Mouse (Mus musculus) cerebellum, adult 8-10 months (tissue): ENCODE measurements around the gene Vps9d1.
"Not testable (repeated sequence)": the region's sequence is repeated elsewhere in the genome, so short reads cannot be mapped to it uniquely, and the experiment has no call there.

Experiments
- DNase-seq: peaks from one replicate; pipeline ENCODE4 v3.0.0; 2022

Gene Vps9d1

DNA sequence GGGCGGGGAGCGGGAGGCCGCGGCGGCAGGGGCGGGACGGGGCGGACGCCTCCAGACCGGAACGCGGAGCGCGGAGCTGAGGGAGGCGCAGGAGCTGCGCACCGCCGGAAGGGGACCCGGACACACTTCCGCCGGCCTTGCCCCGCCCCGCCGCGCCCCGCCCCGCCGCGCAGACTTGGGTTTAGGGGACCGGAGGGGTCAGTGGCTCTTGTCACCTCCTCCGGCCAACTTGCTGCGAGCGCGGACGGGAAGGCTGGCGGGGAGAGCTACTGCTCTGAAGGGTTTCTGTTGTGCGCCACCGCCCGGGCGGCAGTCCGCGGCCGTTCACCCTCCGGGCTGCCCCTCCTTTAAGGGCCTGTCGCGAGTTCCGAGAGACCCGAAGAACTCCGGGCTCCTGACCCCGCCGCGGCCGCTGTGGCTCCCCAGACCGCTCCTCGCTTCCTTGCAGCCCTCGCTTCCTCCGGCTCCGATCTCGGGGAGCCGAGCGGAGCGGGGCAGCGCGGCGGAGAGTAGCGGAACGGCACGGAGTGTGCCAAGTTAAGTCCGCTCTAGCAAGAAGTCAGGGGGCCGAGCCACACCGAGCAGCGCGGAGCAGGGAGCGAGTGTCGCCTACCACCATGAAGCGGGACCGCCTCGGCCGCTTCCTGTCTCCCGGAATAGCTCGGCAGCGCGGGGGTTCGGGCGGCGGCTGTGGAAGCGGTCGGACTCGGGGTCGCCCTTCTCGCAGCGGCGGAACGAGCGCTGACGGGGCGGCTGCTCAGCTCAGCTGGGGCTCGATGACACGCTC lies at the start of gene Vps9d1, which contains the start of gene Zfp276:
TSS of gene Vps9d1 (minus strand) at position 250 of the 787 bp plus-strand sequence.
TSS of gene Zfp276 (plus strand) at position 97 of the 787 bp plus-strand sequence.
- peak; percentile 79 for DNase-seq

DNA sequence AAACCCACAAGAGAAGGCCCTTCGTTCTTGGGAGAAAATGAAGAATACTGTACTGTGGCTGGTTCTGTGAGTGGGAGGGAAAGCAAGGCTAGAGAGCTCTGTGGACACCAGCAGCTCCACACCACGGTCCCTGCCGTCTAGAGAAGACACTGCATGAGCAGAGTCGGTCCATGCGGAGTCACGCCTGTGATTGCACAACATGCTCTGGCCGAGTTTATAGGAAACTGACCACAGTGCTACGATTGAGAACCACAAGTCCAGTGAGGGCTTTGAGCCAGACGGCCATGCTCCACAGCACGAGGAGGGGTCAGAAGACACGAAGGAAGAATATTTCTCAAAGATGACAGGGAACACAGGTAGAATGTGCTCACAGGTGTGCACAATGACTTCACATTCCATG lies 44.2 kb upstream of the Vps9d1 start:
- no peak for DNase-seq

DNA sequence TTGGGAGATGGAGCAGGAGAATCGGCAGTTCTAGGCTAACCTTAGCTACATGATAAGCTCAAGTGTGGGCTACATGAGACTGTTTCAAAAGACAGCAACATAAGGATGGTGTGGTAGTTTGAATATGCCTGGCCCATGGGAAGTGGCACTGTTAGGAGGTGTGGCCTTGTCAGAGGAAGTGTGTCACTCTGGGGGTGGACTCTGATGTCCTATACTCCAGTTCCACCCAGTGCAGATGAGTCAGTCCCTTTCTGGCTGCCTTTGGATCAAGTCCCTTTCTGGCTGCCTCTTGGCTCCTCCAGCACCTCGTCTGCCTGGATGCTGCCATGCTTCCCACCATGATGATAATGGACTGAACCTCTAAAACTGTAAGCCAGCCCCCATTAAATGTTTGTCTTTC lies 38.6 kb upstream of the Vps9d1 start:
- no peak for DNase-seq

DNA sequence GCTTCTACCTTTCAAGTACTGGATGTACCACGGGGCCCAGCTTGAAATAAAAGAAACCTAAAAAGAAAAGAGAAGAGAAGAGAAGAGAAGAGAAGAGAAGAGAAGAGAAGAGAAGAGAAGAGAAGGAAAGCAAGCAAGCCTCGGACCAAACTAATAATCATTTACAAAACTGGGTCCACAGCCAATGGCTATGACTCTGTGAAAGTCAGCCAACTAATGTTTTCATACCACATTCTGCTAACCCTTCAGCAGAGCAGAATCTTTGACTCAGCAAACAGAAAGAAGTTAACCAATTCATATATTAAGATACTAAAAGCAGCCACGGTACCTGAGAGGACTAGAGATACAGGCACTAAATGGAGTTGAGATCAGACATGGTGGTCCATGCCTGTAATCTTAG lies 38.1 kb upstream of the Vps9d1 start:
- DNase-seq: no peak

DNA sequence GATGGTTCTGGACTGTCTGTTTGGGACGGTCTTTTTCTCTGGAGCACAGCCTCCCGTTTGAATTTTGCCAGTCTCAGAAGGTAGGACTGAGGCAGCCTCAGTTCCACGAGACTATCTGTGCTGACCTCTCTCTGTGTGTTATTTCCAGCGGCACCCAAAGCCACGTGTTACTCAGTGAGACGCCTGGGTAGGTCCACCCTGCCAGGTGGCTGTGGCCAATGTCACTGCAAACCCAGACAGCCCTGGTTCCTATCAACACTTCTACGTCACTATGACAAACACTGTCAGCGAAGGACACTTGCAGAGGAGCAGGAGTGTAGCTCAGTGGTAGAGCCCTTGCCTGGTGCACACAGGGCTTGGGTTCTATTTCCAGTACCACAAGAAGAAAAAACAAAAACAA lies 37.6 kb upstream of the Vps9d1 start:
- DNase-seq: no peak

GRCm38 (mm10) chr8:123290679-123291078 lies 36.5 kb upstream of the Vps9d1 start:
- no peak for DNase-seq

- DNase-seq: no peak
Measured at GRCm38 (mm10) chr8:123290166-123290565, 36.0 kb upstream of the Vps9d1 start.

DNA sequence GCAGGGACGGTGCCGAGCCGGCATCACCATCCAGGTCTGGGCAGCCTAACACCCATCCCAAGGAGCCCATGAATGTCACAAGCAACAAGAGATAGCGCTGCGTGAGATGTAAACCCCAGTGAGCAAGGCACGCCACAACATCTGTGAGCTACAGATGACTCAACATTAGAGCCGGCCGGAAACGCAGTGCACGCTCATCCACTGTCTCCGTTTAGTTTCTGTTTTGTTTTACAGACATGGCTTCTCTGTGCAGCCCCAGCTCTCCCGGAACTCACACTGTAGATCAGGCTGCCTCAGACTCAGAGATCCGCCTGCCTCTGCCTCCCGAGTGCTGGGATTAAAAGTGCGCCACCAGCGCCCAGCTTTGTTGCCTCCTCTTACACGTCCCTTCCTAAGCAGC lies 33.2 kb upstream of the Vps9d1 start:
- no peak for DNase-seq

GRCm38 (mm10) chr8:123284493-123284892 lies 30.3 kb upstream of the Vps9d1 start:
- DNase-seq: no peak

- no peak for DNase-seq
Measured at GRCm38 (mm10) chr8:123283991-123284390, 29.8 kb upstream of the Vps9d1 start.

- not testable (repeated sequence) for DNase-seq
Measured at GRCm38 (mm10) chr8:123282994-123283393, 28.8 kb upstream of the Vps9d1 start.

GRCm38 (mm10) chr8:123280302-123281094 lies 26.4 kb upstream of the Vps9d1 start:
- DNase-seq: no peak

DNA sequence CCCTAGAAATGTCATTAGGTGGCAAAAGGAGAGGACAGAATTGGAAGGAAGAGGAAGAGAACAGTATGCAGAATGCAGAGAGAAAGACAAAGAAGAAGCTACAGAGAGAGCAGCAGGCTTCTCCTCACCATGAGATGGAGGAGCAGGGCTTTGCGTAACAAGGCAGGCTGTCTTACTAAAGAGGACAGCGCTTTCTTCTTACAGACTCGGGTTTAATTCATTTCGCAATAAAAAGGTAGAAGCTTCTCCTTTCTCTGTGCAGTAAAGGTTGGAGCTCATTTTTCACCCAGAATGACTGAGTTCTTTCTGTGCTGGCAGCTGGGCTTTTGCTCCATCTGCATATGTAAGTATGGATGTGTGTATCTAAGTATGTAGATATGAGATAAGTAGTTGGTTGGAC lies 25.7 kb upstream of the Vps9d1 start:
- no peak for DNase-seq

- no peak for DNase-seq
Measured at GRCm38 (mm10) chr8:123278445-123278844, 24.3 kb upstream of the Vps9d1 start.

DNA sequence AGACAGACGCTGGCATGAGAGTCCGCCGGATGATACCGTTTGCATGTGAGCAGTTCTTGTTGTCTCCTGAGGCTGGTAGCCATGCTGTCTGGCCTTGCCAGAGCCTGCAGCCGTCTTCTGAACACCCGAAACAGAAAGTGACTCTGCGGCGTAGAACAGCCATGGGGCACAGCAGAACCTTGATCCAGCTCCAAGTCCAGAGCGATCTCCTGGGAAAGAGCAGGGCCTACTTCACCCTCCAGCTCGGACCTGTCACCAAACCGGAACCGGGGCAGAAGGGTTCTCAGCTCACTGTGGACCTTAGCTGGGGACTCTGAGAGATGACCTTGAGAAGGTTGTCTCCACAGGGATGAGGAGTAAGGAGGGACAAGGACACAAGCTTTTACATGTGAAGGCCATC lies 20.9 kb upstream of the Vps9d1 start:
- DNase-seq: no peak

GRCm38 (mm10) chr8:123274447-123274846 lies 20.3 kb upstream of the Vps9d1 start:
- no peak for DNase-seq

GRCm38 (mm10) chr8:123271901-123272300 lies 17.8 kb upstream of the Vps9d1 start:
- no peak for DNase-seq

DNA sequence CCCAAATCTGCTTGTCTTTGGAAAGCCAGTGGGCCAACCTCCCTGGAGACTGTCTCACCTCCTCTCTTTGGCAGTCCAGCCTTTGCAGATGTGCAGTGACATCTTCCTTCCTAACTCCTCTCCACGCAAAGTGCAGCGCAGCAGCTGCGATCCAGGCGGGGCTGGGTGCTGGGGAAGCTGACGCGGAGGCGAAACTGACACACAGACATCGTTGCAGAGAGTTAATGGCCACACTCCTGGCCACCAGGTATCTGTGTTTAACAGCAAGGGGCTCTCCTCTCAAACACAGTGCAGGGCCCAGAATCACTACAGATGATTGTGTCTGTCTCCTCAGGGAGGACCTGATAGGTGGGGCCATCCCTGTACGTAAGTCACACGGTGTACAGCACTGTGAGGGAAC lies 17.0 kb upstream of the Vps9d1 start:
- DNase-seq: no peak

GRCm38 (mm10) chr8:123267926-123268656 lies 13.9 kb upstream of the Vps9d1 start:
- no peak for DNase-seq

GRCm38 (mm10) chr8:123257593-123257992 lies 3.4 kb upstream of the Vps9d1 start:
- DNase-seq: not testable (repeated sequence)

DNA sequence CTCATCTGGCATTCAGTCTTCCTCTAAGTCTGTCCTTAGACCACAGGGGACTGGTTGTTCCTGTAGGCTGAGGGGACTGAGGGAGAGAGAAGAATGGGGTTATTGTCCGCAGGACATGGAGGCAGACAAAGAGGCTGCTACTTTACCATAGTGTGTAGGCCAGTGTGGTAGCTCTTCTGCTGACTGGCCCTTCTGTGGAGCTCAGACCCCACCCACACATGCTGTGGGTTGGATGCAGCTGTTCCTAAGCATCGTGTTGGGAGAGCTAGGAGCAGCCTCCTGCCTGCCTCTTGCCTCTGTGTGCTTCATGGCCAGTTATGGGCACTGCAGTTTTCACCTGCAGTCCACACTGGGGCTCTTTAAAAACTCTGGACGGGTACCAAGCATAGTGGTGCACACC lies 3.0 kb upstream of the Vps9d1 start:
- no peak for DNase-seq

DNA sequence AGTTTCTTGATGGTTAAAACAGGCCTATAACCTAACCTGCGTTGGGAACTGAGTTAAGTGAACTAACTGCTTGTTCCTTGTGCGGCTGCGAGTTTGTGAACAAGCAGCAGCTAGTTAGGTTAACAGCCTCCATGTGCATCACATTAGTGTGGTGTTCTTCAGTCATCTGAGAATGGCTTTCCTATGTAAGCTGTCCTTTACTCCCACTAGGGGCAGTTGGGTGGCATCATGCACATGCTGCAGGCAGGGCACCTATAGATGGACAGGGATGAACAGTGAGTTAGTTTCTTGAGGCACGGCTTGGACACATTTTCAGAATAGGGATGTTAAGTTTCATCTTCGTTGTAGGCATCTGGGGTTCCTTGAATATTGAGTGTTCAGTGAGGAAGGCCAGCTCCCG lies 1.0 kb upstream of the Vps9d1 start:
- no peak for DNase-seq

- DNase-seq: no peak
Measured at GRCm38 (mm10) chr8:123253451-123254098, 573 bp downstream of the Vps9d1 start.
